Mouse (Mus musculus): ENCODE results near the gene Ppm1k. TPM values are rescaled to one million over a fixed set of nuclear protein-coding genes. Genes with fewer than 3 reads are reported as not detected.

Ppm1k gene
- polyA plus RNA-seq, 1 experiment from 2014 or later, result 2.7 TPM

DNA sequence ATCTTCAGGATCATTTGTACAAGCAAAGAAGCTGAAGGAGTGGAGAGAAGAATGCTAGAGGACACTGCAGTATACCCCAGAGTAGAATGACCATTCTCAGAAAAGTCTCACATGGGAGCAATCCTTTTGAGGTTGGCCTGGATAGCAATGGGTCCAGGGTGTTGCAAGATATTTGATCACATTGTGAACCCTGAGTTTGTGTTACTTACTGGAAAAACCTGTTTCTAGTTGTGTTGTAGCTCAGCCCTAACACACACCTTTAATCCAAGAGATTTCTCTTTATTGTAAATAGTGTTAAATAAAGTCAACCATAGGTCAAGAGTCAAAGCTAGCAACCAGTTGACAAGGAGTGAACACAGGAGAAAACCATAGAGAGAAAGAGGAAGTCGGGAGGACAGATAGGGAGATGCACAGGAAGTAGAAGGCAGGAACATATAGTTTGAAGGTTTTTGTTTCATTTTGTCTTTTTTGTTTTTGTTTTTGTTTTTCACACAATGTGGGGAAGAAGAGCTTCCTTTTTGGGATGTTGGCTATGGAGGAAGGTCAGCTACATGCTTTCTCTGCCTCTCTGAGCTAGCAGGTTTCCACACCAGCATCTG is 6.6 kb upstream of the Ppm1k start:
- DNase-seq (ENCODE audit: low spot score) (no peak), ATAC-seq (replicated peaks; ENCODE audit: low FRiP score, low read depth) (no peak)
- Histone ChIP-seq H3K36me3 (ENCODE audit: insufficient read depth, low read length) (no peaks in the 10 kb centered on the region), H3K27me3 (ENCODE audit: insufficient read depth, low read length) (no peaks in the 10 kb centered on the region), H3K9me3 (replicated peaks; ENCODE audit: low read length) (no peaks in the 10 kb centered on the region), H3K4me1 (replicated peaks; ENCODE audit: insufficient read depth, low read length) (no peaks in the 10 kb centered on the region), H3K4me3 (replicated peaks; ENCODE audit: low read depth, low read length) (no peak overlapping the region), H3K4me2 (ENCODE audit: low read length) (no peak overlapping the region), H3K9ac (ENCODE audit: low read depth, low read length) (no peak overlapping the region), H3K27ac (no peak overlapping the region)
- TF ChIP-seq CTCF (IDR thresholded peaks at IDR 0.05; ENCODE audit: low read depth), result no peak
- WGBS, result 90% methylated on average over 1 of the region's 1 CpGs

DNA sequence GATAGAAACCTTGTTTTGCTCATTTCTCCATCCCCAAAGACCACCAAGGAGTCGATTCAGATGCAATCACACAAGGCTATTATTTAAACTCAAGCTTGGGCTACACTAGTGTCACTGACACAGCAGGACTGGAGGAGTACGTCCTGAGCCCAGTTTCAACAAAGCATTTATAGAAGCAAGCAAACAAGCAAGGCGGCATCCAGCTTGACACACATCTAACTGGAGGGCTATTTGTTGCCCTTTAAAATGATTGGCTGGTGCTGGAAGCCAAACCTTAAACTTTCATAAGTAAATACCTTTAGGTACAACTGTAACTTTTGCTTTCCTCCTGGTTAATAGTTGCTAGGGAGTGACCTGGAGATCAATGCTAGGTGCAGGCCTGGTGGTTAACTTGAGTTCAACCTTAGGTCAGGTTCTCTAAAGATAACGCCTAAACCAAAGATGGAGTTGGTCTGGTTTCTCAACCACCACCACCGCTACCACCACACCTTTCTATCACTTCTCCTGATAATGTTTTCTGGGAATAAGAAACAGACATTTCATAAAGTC is 5.8 kb upstream of the Ppm1k start:
- no peak for ATAC-seq (replicated peaks; ENCODE audit: low FRiP score, low read depth)
- TF ChIP-seq CTCF (IDR thresholded peaks at IDR 0.05; ENCODE audit: low read depth), result no peak
- H3K4me1 ChIP-seq (replicated peaks; ENCODE audit: insufficient read depth, low read length), result no peaks in the 10 kb centered on the region
- no peak overlapping the region for H3K27ac ChIP-seq
- DNase-seq (ENCODE audit: low spot score), result no peak
- H3K27me3 ChIP-seq (ENCODE audit: insufficient read depth, low read length), result no peaks in the 10 kb centered on the region
- no peak overlapping the region for H3K4me3 ChIP-seq (replicated peaks; ENCODE audit: low read depth, low read length)
- H3K9me3 ChIP-seq (replicated peaks; ENCODE audit: low read length), result no peaks in the 10 kb centered on the region
- H3K36me3 ChIP-seq (ENCODE audit: insufficient read depth, low read length), result no peaks in the 10 kb centered on the region
- 84% methylated on average over 5 of the region's 5 CpGs for whole genome bisulfite sequencing
- no peak overlapping the region for H3K9ac ChIP-seq (ENCODE audit: low read depth, low read length)
- no peak overlapping the region for H3K4me2 ChIP-seq (ENCODE audit: low read length)

- Histone ChIP-seq H3K27me3 (ENCODE audit: insufficient read depth, low read length) (no peaks in the 10 kb centered on the region), H3K4me3 (replicated peaks; ENCODE audit: low read depth, low read length) (no peak overlapping the region), H3K4me2 (ENCODE audit: low read length) (no peak overlapping the region), H3K27ac (no peak overlapping the region), H3K36me3 (ENCODE audit: insufficient read depth, low read length) (no peaks in the 10 kb centered on the region), H3K9me3 (replicated peaks; ENCODE audit: low read length) (no peaks in the 10 kb centered on the region), H3K4me1 (replicated peaks; ENCODE audit: insufficient read depth, low read length) (no peaks in the 10 kb centered on the region), H3K9ac (ENCODE audit: low read depth, low read length) (no peak overlapping the region)
- WGBS, result 89% methylated on average over 5 of the region's 5 CpGs
- TF ChIP-seq CTCF (IDR thresholded peaks at IDR 0.05; ENCODE audit: low read depth), result no peak
- DNase-seq (ENCODE audit: low spot score) (no peak), ATAC-seq (replicated peaks; ENCODE audit: low FRiP score, low read depth) (no peak)
These were observed 2.6 kb upstream of the Ppm1k start for GRCm38 (mm10) chr6:57537887-57538286.

DNA sequence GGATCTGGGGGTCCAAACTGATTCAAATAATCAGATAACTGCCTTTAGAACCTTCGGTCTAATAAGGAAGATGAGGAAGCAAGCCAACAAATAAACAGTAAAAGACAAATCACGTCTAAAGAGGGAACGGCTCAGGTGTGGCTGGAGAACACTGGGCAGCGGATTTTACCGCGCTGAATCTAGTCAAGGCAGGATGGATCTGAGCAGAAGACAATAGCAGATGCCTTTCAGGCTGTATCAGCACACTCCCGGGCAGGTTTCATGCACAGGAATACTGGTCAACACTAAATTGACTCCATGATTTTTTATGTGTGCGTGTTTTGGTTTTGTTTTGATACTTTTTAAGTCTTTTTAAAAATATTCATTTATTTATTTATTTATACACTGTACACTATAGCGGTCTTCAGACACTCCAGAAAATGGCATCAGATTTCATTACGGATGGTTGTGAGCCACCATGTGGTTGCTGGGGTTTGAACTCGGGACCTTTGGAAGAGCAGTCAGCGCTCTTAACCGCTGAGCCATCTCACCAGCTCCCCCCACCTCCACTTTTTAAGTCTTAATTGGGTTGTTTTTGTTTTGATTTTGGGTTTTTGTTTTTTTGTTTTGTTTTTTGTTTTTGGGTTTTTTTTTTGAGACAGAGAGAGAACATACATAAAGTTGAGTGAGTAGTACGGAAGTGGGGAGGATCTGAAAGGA is 852 bp upstream of the Ppm1k start:
- no peaks in the 10 kb centered on the region for H3K27me3 ChIP-seq (ENCODE audit: insufficient read depth, low read length)
- WGBS, result 17% methylated on average over 14 of the region's 14 CpGs
- peak overlapping the region; percentile 77 for H3K4me3 ChIP-seq (replicated peaks; ENCODE audit: low read depth, low read length)
- DNase-seq (ENCODE audit: low spot score) (peak; percentile 40), ATAC-seq (replicated peaks; ENCODE audit: low FRiP score, low read depth) (peak; percentile 44)
- H3K9ac ChIP-seq (ENCODE audit: low read depth, low read length), result peak overlapping the region; percentile 50
- H3K4me2 ChIP-seq (ENCODE audit: low read length), result peak overlapping the region; percentile 81
- no peaks in the 10 kb centered on the region for H3K9me3 ChIP-seq (replicated peaks; ENCODE audit: low read length)
- no peaks in the 10 kb centered on the region for H3K4me1 ChIP-seq (replicated peaks; ENCODE audit: insufficient read depth, low read length)
- no peak for TF ChIP-seq CTCF (IDR thresholded peaks at IDR 0.05; ENCODE audit: low read depth)
- peak overlapping the region; percentile 85 for H3K27ac ChIP-seq
- H3K36me3 ChIP-seq (ENCODE audit: insufficient read depth, low read length), result no peaks in the 10 kb centered on the region

GRCm38 (mm10) chr6:57534611-57535286 is 519 bp downstream of the Ppm1k start:
- TF ChIP-seq CTCF (IDR thresholded peaks at IDR 0.05; ENCODE audit: low read depth), result no peak
- Histone ChIP-seq H3K4me3 (replicated peaks; ENCODE audit: low read depth, low read length) (peak overlapping the region; percentile 77), H3K27me3 (ENCODE audit: insufficient read depth, low read length) (no peaks in the 10 kb centered on the region), H3K9me3 (replicated peaks; ENCODE audit: low read length) (no peaks in the 10 kb centered on the region), H3K36me3 (ENCODE audit: insufficient read depth, low read length) (no peaks in the 10 kb centered on the region), H3K27ac (peak overlapping the region; percentile 88), H3K4me1 (replicated peaks; ENCODE audit: insufficient read depth, low read length) (no peaks in the 10 kb centered on the region), H3K4me2 (ENCODE audit: low read length) (peak overlapping the region; percentile 89), H3K9ac (ENCODE audit: low read depth, low read length) (peak overlapping the region; percentile 79)
- WGBS, result under 1% methylated on average over 31 of the region's 31 CpGs
- DNase-seq (ENCODE audit: low spot score) (peak; percentile 50), ATAC-seq (replicated peaks; ENCODE audit: low FRiP score, low read depth) (peak; percentile 14)

- DNase-seq (ENCODE audit: low spot score), result peak; percentile 32
- under 1% methylated on average over 8 of the region's 8 CpGs for WGBS
- Histone ChIP-seq H3K27ac (peak overlapping the region; percentile 88), H3K9ac (ENCODE audit: low read depth, low read length) (peak overlapping the region; percentile 79), H3K27me3 (ENCODE audit: insufficient read depth, low read length) (no peaks in the 10 kb centered on the region), H3K9me3 (replicated peaks; ENCODE audit: low read length) (no peaks in the 10 kb centered on the region), H3K4me2 (ENCODE audit: low read length) (peak overlapping the region; percentile 89), H3K4me3 (replicated peaks; ENCODE audit: low read depth, low read length) (peak overlapping the region; percentile 77), H3K4me1 (replicated peaks; ENCODE audit: insufficient read depth, low read length) (no peaks in the 10 kb centered on the region), H3K36me3 (ENCODE audit: insufficient read depth, low read length) (no peaks in the 10 kb centered on the region)
- no peak for ATAC-seq (replicated peaks; ENCODE audit: low FRiP score, low read depth)
- no peak for TF ChIP-seq CTCF (IDR thresholded peaks at IDR 0.05; ENCODE audit: low read depth)
These were observed 1.0 kb downstream of the Ppm1k start for GRCm38 (mm10) chr6:57534231-57534610.

Measured in kidney, postnatal 0 days (tissue).